Mouse (Mus musculus) stomach, postnatal 0 days (tissue): ENCODE data around the gene Dlg1. TPM values are rescaled to one million over a fixed set of nuclear protein-coding genes. Genes with fewer than 3 reads are reported as not detected.

ENCODE experiments used
- ATAC-seq: fragments of 200-750 bp; cut with Nextera tagmentation; 2 replicates; pipeline ENCODE4 v1.8.0; 2017; ENCODE audit not compliant: low FRiP score, low TSS enrichment
- DNase-seq: peaks from one replicate; pipeline ENCODE4 v3.0.0-alpha.2; 2016; ENCODE audit warnings: low spot score
- H3K27ac ChIP-seq: fragments of 300-500 bp; sonication (generic); replicated peaks from 2 replicates; pipeline ENCODE4 v1.5.1; 2014; ENCODE audit warnings: mild to moderate bottlenecking, control low read depth
- H3K27me3 ChIP-seq: fragments of 300-500 bp; sonication (generic); 2 replicates; pipeline ENCODE4 v1.6.1; 2014; ENCODE audit warnings: low read length; ENCODE audit not compliant: control insufficient read depth, insufficient read depth
- H3K36me3 ChIP-seq: fragments of 300-500 bp; sonication (generic); 2 replicates; pipeline ENCODE4 v1.6.1; 2014; ENCODE audit warnings: low read length, mixed read lengths; ENCODE audit not compliant: control insufficient read depth, insufficient read depth
- H3K4me1 ChIP-seq: fragments of 300-500 bp; sonication (generic); replicated peaks from 2 replicates; pipeline ENCODE4 v1.6.1; 2014; ENCODE audit warnings: antibody characterized with exemption; ENCODE audit not compliant: control insufficient read depth, insufficient read depth
- H3K4me2 ChIP-seq: fragments of 300-500 bp; sonication (generic); replicated peaks from 2 replicates; pipeline ENCODE4 v1.6.1; 2014; ENCODE audit warnings: low read depth, mild to moderate bottlenecking, control low read depth, moderate library complexity
- H3K4me3 ChIP-seq: fragments of 300-500 bp; sonication (generic); 2 replicates; pipeline ENCODE4 v1.5.1; 2014; ENCODE audit warnings: low read depth, low read length, control low read depth
- H3K9ac ChIP-seq: fragments of 300-500 bp; sonication (generic); 2 replicates; pipeline ENCODE4 v1.6.1; 2014; ENCODE audit warnings: mild to moderate bottlenecking, low read length, control low read depth, mixed read lengths
- H3K9me3 ChIP-seq: fragments of 300-500 bp; sonication (generic); 2 replicates; pipeline ENCODE4 v1.6.1; 2016; ENCODE audit warnings: low read length; ENCODE audit not compliant: control insufficient read depth
- CTCF ChIP-seq: IDR thresholded peaks from 2 replicates; pipeline ENCODE4 v1.5.1; 2016; ENCODE audit warnings: antibody characterized with exemption, low read depth, mild to moderate bottlenecking, moderate library complexity
- EP300 ChIP-seq: optimal IDR thresholded peaks from 2 replicates; pipeline ENCODE3; 2016; ENCODE audit warnings: antibody characterized with exemption
- WGBS: fragments of 180-500 bp; shearing (Covaris S2); extraction: QIAGEN DNeasy Blood & Tissue Kit; methylation state at CpG from one replicate; pipeline ENCODE4 v1.1.7; 2014; 5-methylcytosine and 5-hydroxymethylcytosine counted together
- polyA plus RNA-seq: library from polyadenylated mRNA; unstranded; fragments of >200 nt; fragmentation: Nextera tagmentation; extraction: Ambion mirVana; gene quantifications from 2 replicates; pipeline ENCODE4 v1.2.1, GENCODE M21; 2015

Dlg1 gene
- polyA plus RNA-seq, 1 experiment from 2014 or later, result 11.8 TPM

DNA sequence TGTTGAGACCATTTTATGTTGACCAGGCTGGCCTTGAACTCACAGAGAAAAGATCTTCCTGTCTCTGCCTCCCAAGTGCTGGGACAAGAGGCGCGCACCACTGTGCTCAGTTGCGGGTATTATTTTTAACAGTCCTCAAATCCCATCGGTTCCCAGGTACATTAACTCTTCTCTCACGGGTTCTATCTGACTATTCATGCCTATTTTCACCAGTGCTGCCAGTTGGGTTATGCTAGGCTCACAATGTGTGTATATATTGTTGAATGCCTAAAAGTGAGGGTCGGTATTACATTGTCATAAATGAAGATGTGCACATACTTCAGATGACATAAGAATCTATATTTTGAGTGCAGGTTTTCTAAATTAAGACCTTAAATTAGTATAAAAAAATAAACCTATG is 103.1 kb downstream of the Dlg1 start:
- no peak for ATAC-seq
- no peak overlapping the region for H3K4me2 ChIP-seq
- WGBS, result 96% methylated on average over 6 of the region's 6 CpGs

DNA sequence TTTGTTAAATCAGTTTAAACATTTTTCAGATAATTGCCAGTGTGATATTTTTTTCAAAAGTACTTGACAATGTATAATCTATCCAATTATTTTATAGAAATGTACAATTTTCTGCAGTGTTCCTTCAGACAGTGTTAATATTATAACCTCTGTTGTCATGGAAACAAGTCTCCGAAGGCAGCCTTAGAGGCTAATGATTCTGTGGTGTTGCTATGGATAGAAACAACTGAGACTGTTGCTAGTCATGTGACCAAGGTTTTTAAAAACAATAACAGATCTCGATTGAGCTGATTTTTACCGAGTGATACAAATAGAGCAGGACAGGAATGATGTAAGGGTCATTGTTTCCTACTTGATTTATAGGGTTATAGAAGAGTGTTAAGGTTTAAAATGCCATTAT is 103.5 kb downstream of the Dlg1 start:
- Histone ChIP-seq H3K36me3 (no peaks in the 10 kb centered on the region), H3K4me2 (no peak overlapping the region), H3K9ac (no peak overlapping the region), H3K4me3 (no peak overlapping the region), H3K4me1 (no peaks in the 10 kb centered on the region), H3K27ac (no peak overlapping the region), H3K27me3 (no peaks in the 10 kb centered on the region), H3K9me3 (no peaks in the 10 kb centered on the region)
- TF ChIP-seq EP300 (no peak), CTCF (no peak)
- ATAC-seq, result no peak
- WGBS, result 34% methylated on average over 3 of the region's 3 CpGs
- DNase-seq, result no peak

More for the DNA sequence above, 103.1 kb downstream of the Dlg1 start:
- Histone ChIP-seq H3K27me3 (no peaks in the 10 kb centered on the region), H3K9me3 (no peaks in the 10 kb centered on the region), H3K9ac (no peak overlapping the region), H3K27ac (no peak overlapping the region), H3K4me1 (no peaks in the 10 kb centered on the region), H3K4me3 (no peak overlapping the region), H3K36me3 (no peaks in the 10 kb centered on the region)
- no peak for DNase-seq
- TF ChIP-seq EP300 (no peak), CTCF (no peak)

GRCm38 (mm10) chr16:31775924-31776323 is 112.7 kb downstream of the Dlg1 start:
- Histone ChIP-seq H3K9ac (no peak overlapping the region), H3K4me1 (no peaks in the 10 kb centered on the region), H3K4me2 (no peak overlapping the region), H3K9me3 (no peaks in the 10 kb centered on the region), H3K36me3 (no peaks in the 10 kb centered on the region), H3K4me3 (no peak overlapping the region), H3K27me3 (no peaks in the 10 kb centered on the region), H3K27ac (no peak overlapping the region)
- no peak for DNase-seq
- TF ChIP-seq CTCF, result no peak
- no peak for TF ChIP-seq EP300
- no peak for ATAC-seq
- 79% methylated on average over 10 of the region's 10 CpGs for WGBS

GRCm38 (mm10) chr16:31781015-31781414 is 117.8 kb downstream of the Dlg1 start:
- Histone ChIP-seq H3K27ac (no peak overlapping the region), H3K9me3 (no peaks in the 10 kb centered on the region), H3K27me3 (no peaks in the 10 kb centered on the region), H3K9ac (no peak overlapping the region), H3K4me3 (no peak overlapping the region), H3K36me3 (no peaks in the 10 kb centered on the region), H3K4me1 (no peaks in the 10 kb centered on the region), H3K4me2 (no peak overlapping the region)
- TF ChIP-seq EP300 (no peak), CTCF (no peak)
- 53% methylated on average over 6 of the region's 6 CpGs for WGBS
- ATAC-seq, result no peak
- no peak for DNase-seq

DNA sequence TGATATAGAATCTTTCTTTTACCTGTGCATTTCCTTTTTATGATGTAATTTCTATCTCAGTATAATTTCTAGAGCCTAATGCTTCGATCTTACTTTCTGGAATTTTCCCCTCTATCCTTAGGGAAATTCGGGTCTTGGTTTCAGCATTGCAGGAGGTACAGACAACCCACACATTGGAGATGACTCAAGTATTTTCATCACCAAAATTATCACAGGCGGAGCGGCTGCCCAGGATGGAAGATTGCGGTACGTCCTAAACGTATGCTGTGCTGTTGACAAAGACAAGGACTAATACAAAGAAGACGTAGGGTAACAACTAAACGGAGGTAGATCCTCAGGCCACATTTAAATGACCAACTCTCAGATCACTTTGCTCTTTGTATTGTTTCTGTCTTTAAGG is 126.8 kb downstream of the Dlg1 start:
- TF ChIP-seq CTCF, result no peak
- TF ChIP-seq EP300, result no peak
- WGBS, result 94% methylated on average over 9 of the region's 9 CpGs

GRCm38 (mm10) chr16:31803644-31804043 is 140.4 kb downstream of the Dlg1 start:
- Histone ChIP-seq H3K9ac (no peak overlapping the region), H3K36me3 (peaks cover 9% of the 10 kb centered on the region), H3K27me3 (no peaks in the 10 kb centered on the region), H3K9me3 (no peaks in the 10 kb centered on the region), H3K4me2 (no peak overlapping the region), H3K4me1 (no peaks in the 10 kb centered on the region), H3K4me3 (no peak overlapping the region), H3K27ac (no peak overlapping the region)
- DNase-seq (no peak), ATAC-seq (no peak)
- TF ChIP-seq EP300, result no peak
- TF ChIP-seq CTCF, result no peak
- WGBS, result 71% methylated on average over 3 of the region's 3 CpGs

More for the DNA sequence above, 126.8 kb downstream of the Dlg1 start:
- H3K4me3 ChIP-seq, result no peak overlapping the region
- H3K4me2 ChIP-seq, result no peak overlapping the region
- H3K27ac ChIP-seq, result no peak overlapping the region
- no peak overlapping the region for H3K9ac ChIP-seq
- H3K4me1 ChIP-seq, result no peaks in the 10 kb centered on the region
- ATAC-seq, result no peak
- no peak for DNase-seq
- H3K36me3 ChIP-seq, result peaks cover 8% of the 10 kb centered on the region; the same call in 1 of the 2 replicates
- H3K27me3 ChIP-seq, result no peaks in the 10 kb centered on the region
- no peaks in the 10 kb centered on the region for H3K9me3 ChIP-seq
